Mouse (Mus musculus) adrenal gland, adult 18-20 months (tissue): ENCODE results near the gene Pgd. TPM values are rescaled to one million over a fixed set of nuclear protein-coding genes. Genes with fewer than 3 reads are reported as not detected.
A peak's percentile ranks its signal among the peaks of the same experiment; 100 is the strongest.
"Not testable (repeated sequence)": the region's sequence is repeated elsewhere in the genome, so short reads cannot be mapped to it uniquely, and the experiment has no call there.

ENCODE experiments used
- DNase-seq, 2 experiments: peaks; one replicate each; pipeline ENCODE4 v3.0.0; 2021 to 2022; ENCODE audit warnings: low spot score in 2 of 2
- total RNA-seq, 2 experiments: library from RNA; stranded (reverse); gene quantifications; 1 replicate in 1 of 2; 2 replicates in 1 of 2; pipeline ENCODE4 v1.2.3; 2021

Gene Pgd
- total RNA-seq, 2 experiments from 2014 or later, result 330 to 533 TPM

GRCm38 (mm10) chr4:149169926-149170325, 3.4 kb upstream of the Pgd start:
- not testable (repeated sequence) for DNase-seq

GRCm38 (mm10) chr4:149168016-149168415, 1.4 kb upstream of the Pgd start:
- DNase-seq, result no peak

GRCm38 (mm10) chr4:149166957-149167611, 513 bp upstream of the Pgd start:
- peak; percentile 46 to 47 for DNase-seq

GRCm38 (mm10) chr4:149164150-149164549, 2.4 kb downstream of the Pgd start:
- DNase-seq, result no peak

- no peak for DNase-seq
Measured at GRCm38 (mm10) chr4:149163196-149163595, 3.4 kb downstream of the Pgd start.

GRCm38 (mm10) chr4:149161166-149161565, 5.4 kb downstream of the Pgd start:
- DNase-seq, result no peak

- DNase-seq, result no peak
Measured at GRCm38 (mm10) chr4:149159891-149160290, 6.7 kb downstream of the Pgd start.

GRCm38 (mm10) chr4:149159203-149159602, 7.4 kb downstream of the Pgd start:
- DNase-seq, result no peak

GRCm38 (mm10) chr4:149157415-149157973, 9.1 kb downstream of the Pgd start:
- no peak for DNase-seq

- no peak for DNase-seq
Measured at GRCm38 (mm10) chr4:149155711-149156110, 10.9 kb downstream of the Pgd start.

GRCm38 (mm10) chr4:149154859-149155258, 11.7 kb downstream of the Pgd start:
- no peak for DNase-seq

- no peak for DNase-seq
Measured at GRCm38 (mm10) chr4:149150721-149151120, 15.8 kb downstream of the Pgd start.

- no peak for DNase-seq
Measured at GRCm38 (mm10) chr4:149150256-149150655, 16.3 kb downstream of the Pgd start.

- DNase-seq, result peak in 1 of 2 experiments; percentile 36
Measured at GRCm38 (mm10) chr4:149149611-149150010, 17.0 kb downstream of the Pgd start.

GRCm38 (mm10) chr4:149149196-149149595, 17.4 kb downstream of the Pgd start:
- DNase-seq, result no peak

- no peak for DNase-seq
Measured at GRCm38 (mm10) chr4:149148084-149148483, 18.5 kb downstream of the Pgd start.

- no peak for DNase-seq
Measured at GRCm38 (mm10) chr4:149147528-149147927, 19.0 kb downstream of the Pgd start.

GRCm38 (mm10) chr4:149145151-149145550, 21.4 kb downstream of the Pgd start:
- DNase-seq, result no peak

GRCm38 (mm10) chr4:149144459-149144858, 22.1 kb downstream of the Pgd start:
- peak; percentile 77 to 85 for DNase-seq

- DNase-seq, result no peak
Measured at GRCm38 (mm10) chr4:149143594-149143993, 23.0 kb downstream of the Pgd start.

- no peak for DNase-seq
Measured at GRCm38 (mm10) chr4:149138515-149138914, 28.1 kb downstream of the Pgd start.

- peak; percentile 91 to 93 for DNase-seq
Measured at GRCm38 (mm10) chr4:149136982-149137770, 29.4 kb downstream of the Pgd start, which contains the start of gene Cenps. Cenps (minus strand) TSS chr4:149137629.
